Mouse (Mus musculus) ES-E14 (cell line): Measurements from ENCODE around the gene Hic2. TPM values are rescaled to one million over a fixed set of nuclear protein-coding genes. Genes with fewer than 3 reads are reported as not detected.

Experiments used
- DNase-seq: peaks from one replicate; pipeline ENCODE4 v3.0.0-alpha.2; 2013; ENCODE audit warnings: low read depth, low spot score
- H3K27ac ChIP-seq: 2 replicates; pipeline ENCODE4 v1.5.1; 2012; ENCODE audit warnings: low read depth, mild to moderate bottlenecking, low read length, moderate library complexity, mixed read lengths; ENCODE audit not compliant: poor library complexity, insufficient read depth, severe bottlenecking
- H3K36me3 ChIP-seq: 2 replicates; pipeline ENCODE4 v1.6.1; 2012; ENCODE audit warnings: mild to moderate bottlenecking, low read length, moderate library complexity, mixed read lengths; ENCODE audit not compliant: control insufficient read depth, poor library complexity, insufficient read depth, severe bottlenecking
- H3K4me1 ChIP-seq, 2 experiments: fragments of 150-350 bp in 1 of 2; sonication (generic) in 1 of 2; 2 replicates each; pipeline ENCODE4 v1.6.1; 2012; ENCODE audit warnings: low read length in 2 of 2, mild to moderate bottlenecking in 1 of 2, mixed read lengths in 1 of 2; ENCODE audit not compliant: control insufficient read depth in 2 of 2, insufficient read depth in 2 of 2, poor library complexity in 1 of 2
- H3K4me3 ChIP-seq, 2 experiments: fragments of 150-350 bp in 1 of 2; sonication (generic) in 1 of 2; 2 replicates each; pipeline ENCODE4 v1.5.1; 2012; ENCODE audit warnings: low read length in 2 of 2, low read depth in 1 of 2, mild to moderate bottlenecking in 1 of 2, mixed read lengths in 1 of 2; ENCODE audit not compliant: insufficient read depth in 1 of 2, poor library complexity in 1 of 2, severe bottlenecking in 1 of 2
- H3K9ac ChIP-seq: 2 replicates; pipeline ENCODE4 v1.6.1; 2012; ENCODE audit warnings: low read depth, mild to moderate bottlenecking, low read length, mixed read lengths; ENCODE audit not compliant: poor library complexity, insufficient read depth, severe bottlenecking
- H3K9me3 ChIP-seq: fragments of 150-350 bp; sonication (generic); 2 replicates; pipeline ENCODE4 v1.6.1; 2012; ENCODE audit warnings: low read depth, mild to moderate bottlenecking, low read length; ENCODE audit not compliant: control insufficient read depth, insufficient read depth
- CHD2 ChIP-seq: IDR thresholded peaks from 2 replicates; pipeline ENCODE4 v1.6.1; 2014; ENCODE audit warnings: mild to moderate bottlenecking, low read depth, low read length, inconsistent platforms
- HCFC1 ChIP-seq: IDR thresholded peaks from 2 replicates; pipeline ENCODE4 v1.6.1; 2012; ENCODE audit warnings: low read length, inconsistent platforms, borderline replicate concordance; ENCODE audit not compliant: insufficient read depth
- MAFK ChIP-seq: IDR thresholded peaks from 2 replicates; pipeline ENCODE4 v1.6.1; 2014; ENCODE audit warnings: mild to moderate bottlenecking, low read depth, low read length, inconsistent platforms; ENCODE audit not compliant: insufficient read depth
- ZC3H11A ChIP-seq: IDR thresholded peaks from 2 replicates; pipeline ENCODE4 v1.6.1; 2012; ENCODE audit warnings: low read depth, mild to moderate bottlenecking, inconsistent platforms, low read length, borderline replicate concordance
- ZNF384 ChIP-seq: IDR thresholded peaks from 2 replicates; pipeline ENCODE4 v1.6.1; 2012; ENCODE audit warnings: low read depth, low read length, inconsistent platforms
- in situ Hi-C, 2 experiments: fragments of 600-800 bp; cut with MboI; formaldehyde crosslinking; loops; one replicate each; pipeline ENCODE4 v1.15.1; 2025; ENCODE audit warnings: low sequenced_read_pairs in 2 of 2, inconsistent platforms in 1 of 2; ENCODE audit not compliant: unreplicated experiment in 2 of 2
- total RNA-seq: library from RNA; depleted of rRNA; stranded (reverse); fragments of 300-350 nt; gene quantifications from 2 replicates; pipeline ENCODE4 v1.2.3, GENCODE M21; 2012

Gene Hic2
- total RNA-seq, 1 experiment, result 35.9 TPM

- in situ Hi-C loops, result no loop called here
- no peaks in the 10 kb centered on the region for H3K9me3 ChIP-seq
- no peak overlapping the region for H3K27ac ChIP-seq
- peaks cover 4% of the 10 kb centered on the region; the same call in 1 of the 2 replicates for H3K36me3 ChIP-seq
- TF ChIP-seq ZC3H11A (no peak), MAFK (no peak), ZNF384 (no peak), HCFC1 (no peak), CHD2 (no peak)
- H3K4me3 ChIP-seq, result no peak overlapping the region
- peaks cover 10 to 41% of the 10 kb centered on the region in 2 experiments for H3K4me1 ChIP-seq
- H3K9ac ChIP-seq, result no peak overlapping the region
- DNase-seq, result no peak
Measured at GRCm38 (mm10) chr16:17237634-17238033, 4.3 kb downstream of the Hic2 start.

GRCm38 (mm10) chr16:17239409-17239808, 6.0 kb downstream of the Hic2 start:
- in situ Hi-C loops, result no loop called here
- H3K27ac ChIP-seq, result no peak overlapping the region
- H3K4me1 ChIP-seq, result peaks cover 16 to 49% of the 10 kb centered on the region in 2 experiments

GRCm38 (mm10) chr16:17243731-17244130, 10.4 kb downstream of the Hic2 start:
- Histone ChIP-seq H3K4me1 (peaks cover 30 to 43% of the 10 kb centered on the region in 2 experiments), H3K9me3 (no peaks in the 10 kb centered on the region), H3K36me3 (no peaks in the 10 kb centered on the region), H3K4me3 (peak overlapping the region in 1 of 2 experiments; percentile 18; a peak in 1 of 4 replicates), H3K27ac (peak overlapping the region; percentile 89), H3K9ac (peak overlapping the region; percentile 46; the same call in 1 of the 2 replicates)
- in situ Hi-C loops, result no loop called here
- no peak for DNase-seq
- TF ChIP-seq CHD2 (no peak), MAFK (no peak), HCFC1 (no peak), ZNF384 (no peak), ZC3H11A (no peak)

More at GRCm38 (mm10) chr16:17239409-17239808, 6.0 kb downstream of the Hic2 start:
- no peak for DNase-seq
- Histone ChIP-seq H3K9ac (no peak overlapping the region), H3K36me3 (peaks cover 4% of the 10 kb centered on the region; the same call in 1 of the 2 replicates), H3K4me3 (no peak overlapping the region), H3K9me3 (no peaks in the 10 kb centered on the region)
- TF ChIP-seq CHD2 (no peak), MAFK (no peak), ZNF384 (no peak), ZC3H11A (no peak), HCFC1 (no peak)

- in situ Hi-C loops, result no loop called here
Measured at GRCm38 (mm10) chr16:17244996-17245395, 11.6 kb downstream of the Hic2 start.

More at GRCm38 (mm10) chr16:17244996-17245395, 11.6 kb downstream of the Hic2 start:
- no peak for TF ChIP-seq CHD2
- no peak for TF ChIP-seq MAFK
- no peak for TF ChIP-seq HCFC1
- no peak for TF ChIP-seq ZC3H11A
- TF ChIP-seq ZNF384, result no peak
- H3K27ac ChIP-seq, result peak overlapping the region; percentile 90
- H3K4me1 ChIP-seq, result peaks cover 35 to 44% of the 10 kb centered on the region in 2 experiments
- H3K4me3 ChIP-seq, result peak overlapping the region in 1 of 2 experiments; percentile 11; a peak in 1 of 4 replicates
- H3K36me3 ChIP-seq, result no peaks in the 10 kb centered on the region
- H3K9ac ChIP-seq, result peak overlapping the region; percentile 14; the same call in 1 of the 2 replicates
- no peaks in the 10 kb centered on the region for H3K9me3 ChIP-seq
- DNase-seq, result no peak
